Mouse (Mus musculus) thymus, adult 18-20 months (tissue): ENCODE measurements around the gene Map7d1.
A peak's percentile ranks its signal among the peaks of the same experiment; 100 is the strongest.
"Not testable (repeated sequence)": the region's sequence is repeated elsewhere in the genome, so short reads cannot be mapped to it uniquely, and the experiment has no call there.

Source experiments
- DNase-seq, 2 experiments: peaks; one replicate each; pipeline ENCODE4 v3.0.0; 2022; ENCODE audit warnings: mixed read lengths in 2 of 2

The Map7d1 gene

GRCm38 (mm10) chr4:126239862-126240475 is 16.2 kb downstream of the Map7d1 start:
- DNase-seq = no peak

DNA sequence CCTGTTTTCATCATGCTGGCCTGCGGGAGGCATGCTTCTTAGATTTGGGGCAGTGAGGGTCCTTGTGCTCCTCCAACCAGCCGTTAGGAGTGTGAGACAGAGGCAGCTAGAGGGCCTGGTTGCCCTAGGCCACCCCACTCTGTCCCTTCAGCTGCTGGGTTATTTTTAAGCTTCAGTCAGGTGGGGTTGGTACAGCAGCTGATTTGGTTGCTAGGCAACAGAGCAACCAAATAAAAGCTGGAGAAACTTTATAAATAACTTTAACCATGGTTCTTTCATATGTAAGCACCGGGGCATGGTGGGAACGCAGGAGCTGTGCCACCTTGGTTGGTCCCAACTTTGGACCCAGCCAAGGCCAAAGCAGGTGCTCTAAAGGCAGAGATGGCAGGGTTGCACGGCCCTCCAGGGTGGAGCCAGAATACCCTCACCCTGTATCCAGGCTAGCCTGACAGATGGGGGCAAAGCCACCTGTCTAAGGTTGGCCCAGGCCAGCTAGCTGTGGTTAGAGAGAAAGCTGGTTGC is 18.4 kb downstream of the Map7d1 start:
- no peak for DNase-seq

DNA sequence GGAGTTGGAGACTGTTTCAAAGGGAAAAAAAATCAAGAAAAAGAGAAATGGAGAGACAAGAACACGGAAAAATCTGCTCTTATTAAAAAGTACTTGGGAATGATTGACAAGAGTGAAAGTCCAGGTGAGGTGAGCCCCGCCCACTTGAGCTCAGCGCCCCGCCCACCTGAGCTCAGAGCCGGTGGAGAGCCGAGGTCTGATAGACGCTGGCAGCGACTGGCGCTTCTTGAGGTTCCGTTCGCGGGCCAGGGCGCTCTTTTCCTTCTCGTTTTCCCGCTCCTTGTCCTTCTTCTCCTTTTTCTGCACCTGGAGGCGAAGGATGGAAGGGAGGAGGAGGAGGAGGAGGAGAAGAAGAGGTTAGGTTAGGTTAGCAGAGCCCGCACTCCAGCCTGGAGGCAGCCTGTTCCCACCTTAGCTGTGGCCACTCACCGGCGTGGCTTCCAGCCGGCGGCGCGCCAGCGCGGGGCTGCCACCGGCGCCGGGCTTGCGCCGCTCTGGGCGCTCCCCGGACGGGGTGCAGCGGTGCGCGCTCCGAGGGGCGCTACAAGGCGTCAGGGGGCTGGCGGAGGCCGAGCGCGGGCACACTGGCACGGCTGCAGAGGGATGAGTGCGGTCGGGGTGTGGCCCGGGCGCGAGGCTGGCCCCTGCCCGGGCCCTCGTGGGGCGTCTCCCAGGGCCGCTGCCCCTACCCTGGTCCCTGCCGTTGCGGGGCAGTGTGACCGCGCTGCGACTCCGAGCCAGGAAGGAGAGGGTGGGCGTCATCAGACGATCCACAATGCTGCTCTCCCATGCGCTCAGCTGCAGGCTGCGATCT is 19.5 kb downstream of the Map7d1 start:
- no peak for DNase-seq

DNA sequence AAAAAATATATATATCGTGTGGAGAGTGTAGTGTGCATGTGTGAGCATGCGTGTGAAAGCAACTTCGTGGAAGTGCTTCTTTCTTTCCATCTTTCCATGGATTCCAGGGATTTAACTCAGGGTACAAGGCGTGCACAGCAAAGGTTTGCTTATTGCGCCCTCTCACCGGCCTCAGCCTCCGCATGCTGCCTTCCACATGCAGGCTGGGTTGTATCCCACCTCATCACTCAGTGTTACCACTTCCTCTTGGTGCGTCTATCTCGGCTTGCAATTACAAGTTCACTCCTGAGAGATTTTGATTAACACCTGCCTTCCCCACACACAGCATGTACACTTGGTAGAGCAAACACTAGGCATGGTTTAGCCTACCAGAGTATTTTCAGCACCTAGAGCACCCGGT is 21.0 kb downstream of the Map7d1 start:
- DNase-seq = no peak

DNA sequence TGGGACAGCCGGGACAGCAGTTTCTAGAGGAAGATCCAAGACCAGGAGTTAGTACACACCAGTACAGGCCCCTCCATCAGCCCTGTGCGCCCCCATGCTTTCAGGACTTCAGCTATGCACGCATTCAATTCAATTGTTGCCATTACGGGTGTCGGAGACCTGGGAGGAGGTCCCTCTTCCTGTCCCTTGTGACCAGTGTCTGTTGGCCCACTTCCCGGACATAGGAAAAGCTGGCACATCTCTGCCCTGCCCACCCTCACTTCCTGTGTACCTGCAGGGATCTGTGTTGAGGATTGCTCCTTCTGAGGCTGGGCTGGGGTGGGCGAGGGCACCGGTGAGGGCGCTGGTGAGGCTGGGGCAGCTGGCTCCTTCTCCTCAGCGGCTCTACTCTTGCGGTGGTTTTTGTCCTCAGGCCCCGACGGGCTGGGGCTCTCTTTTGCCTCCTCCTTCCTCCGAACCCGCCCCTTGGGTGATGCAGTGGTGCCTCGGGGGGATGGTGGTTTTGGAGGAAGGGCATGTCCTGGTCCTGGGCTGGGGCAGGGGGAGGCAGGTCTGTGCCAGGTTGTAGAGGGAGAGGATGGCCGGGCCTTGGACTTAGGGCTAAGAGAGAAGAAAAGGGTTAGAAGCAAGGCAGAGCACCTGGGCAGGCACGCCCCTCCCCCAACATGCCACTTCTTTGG is 21.5 kb downstream of the Map7d1 start:
- no peak for DNase-seq

- DNase-seq = no peak
Observed at GRCm38 (mm10) chr4:126233676-126234308, 22.4 kb downstream of the Map7d1 start.

DNA sequence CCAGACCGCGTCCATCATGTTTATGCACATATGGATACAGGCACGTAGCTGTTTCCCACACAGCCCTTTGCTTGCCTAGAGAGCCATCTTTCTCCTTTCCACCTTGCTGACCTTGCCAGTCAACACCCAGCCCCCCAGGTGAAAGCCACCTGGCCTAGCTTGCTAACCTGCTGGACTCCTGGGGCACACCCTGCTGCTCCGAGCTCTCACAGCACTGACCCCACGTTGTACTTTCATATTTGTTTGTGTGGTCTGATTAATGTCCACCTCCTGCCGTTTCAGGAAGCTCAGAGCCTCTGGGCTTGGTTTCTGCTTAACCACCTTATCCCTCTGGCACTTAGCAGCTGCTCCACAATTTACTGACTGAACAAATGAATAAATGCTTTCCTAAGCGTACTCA is 26.2 kb downstream of the Map7d1 start:
- no peak for DNase-seq

DNA sequence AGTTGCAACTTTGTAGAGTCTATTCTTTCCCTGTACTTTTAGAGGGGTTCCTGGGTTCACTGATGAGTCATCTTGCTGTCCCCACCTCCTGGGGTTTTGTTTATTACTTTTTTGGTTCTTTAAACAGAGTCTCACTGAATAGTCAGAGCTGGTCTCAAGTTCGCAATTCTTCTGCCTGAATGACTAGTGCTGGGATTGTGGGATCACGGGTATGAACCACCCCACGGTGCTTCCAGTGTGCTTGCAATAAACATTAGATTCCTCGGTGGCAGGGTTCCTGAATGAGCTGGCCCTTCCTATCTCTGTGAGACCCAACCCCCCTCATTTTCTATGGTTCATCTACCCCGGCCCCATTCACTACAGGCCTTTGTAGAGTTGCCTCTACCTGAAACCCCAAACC is 28.0 kb downstream of the Map7d1 start:
- no peak for DNase-seq

DNA sequence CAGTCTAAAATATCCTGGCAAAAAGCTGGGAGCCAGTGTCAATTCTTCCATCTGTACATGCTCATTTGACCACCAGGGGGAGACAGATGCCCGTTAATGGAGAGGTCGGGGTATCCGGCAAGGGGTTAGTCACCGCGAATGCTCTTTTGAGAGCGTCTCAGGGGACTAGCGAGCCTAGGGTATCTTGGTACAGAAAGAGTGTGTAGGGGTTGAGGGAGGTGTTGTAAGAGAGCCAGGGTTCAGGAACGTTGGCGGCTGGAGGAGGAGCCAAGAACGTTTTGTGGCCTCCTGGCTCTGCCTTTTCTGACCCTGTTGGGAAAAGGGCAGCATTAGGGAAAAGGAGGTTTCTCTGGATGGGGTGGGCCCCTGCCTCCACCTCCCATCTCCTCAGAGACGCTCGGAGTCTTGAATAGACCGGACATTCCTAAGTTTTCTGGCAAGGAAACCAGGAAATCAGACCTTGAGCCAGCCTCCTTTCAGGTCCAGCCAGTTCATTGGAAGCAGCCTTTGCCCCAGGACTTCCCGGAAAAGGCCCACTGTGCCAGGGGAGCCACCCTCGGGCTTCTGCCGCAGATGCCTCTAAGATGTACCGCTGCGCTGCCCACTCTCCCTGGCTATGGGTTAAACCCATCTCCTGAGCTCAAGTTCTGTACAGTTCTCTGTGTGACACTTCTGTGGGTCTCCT is 28.9 kb downstream of the Map7d1 start:
- DNase-seq = peak; percentile 60 to 75

- no peak for DNase-seq
Observed at GRCm38 (mm10) chr4:126226640-126227039, 29.5 kb downstream of the Map7d1 start.

- DNase-seq = no peak
Observed at GRCm38 (mm10) chr4:126222631-126223030, 33.5 kb downstream of the Map7d1 start.

- no peak for DNase-seq
Observed at GRCm38 (mm10) chr4:126220045-126220444, 36.1 kb downstream of the Map7d1 start.

DNA sequence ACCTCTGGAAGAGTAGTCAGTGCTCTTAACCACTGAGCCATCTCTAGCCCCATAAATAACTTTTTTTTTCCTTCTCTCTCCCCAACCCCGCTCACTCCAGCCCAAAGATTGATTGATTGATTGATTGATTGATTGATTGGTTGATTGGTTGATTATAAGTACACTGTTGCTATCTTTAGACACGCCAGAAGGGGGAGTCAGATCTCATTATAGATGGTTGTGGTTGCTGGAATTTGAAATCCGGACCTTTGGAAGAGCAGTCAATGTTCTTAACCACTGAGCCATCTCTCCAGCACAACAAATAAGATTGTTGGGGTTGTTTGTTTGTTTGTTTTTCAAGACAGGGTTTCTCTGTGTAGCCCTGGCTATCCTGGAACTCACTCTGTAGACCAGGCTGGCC is 36.6 kb downstream of the Map7d1 start:
- not testable (repeated sequence) for DNase-seq

GRCm38 (mm10) chr4:126217771-126218170 is 38.4 kb downstream of the Map7d1 start:
- DNase-seq = no peak

DNA sequence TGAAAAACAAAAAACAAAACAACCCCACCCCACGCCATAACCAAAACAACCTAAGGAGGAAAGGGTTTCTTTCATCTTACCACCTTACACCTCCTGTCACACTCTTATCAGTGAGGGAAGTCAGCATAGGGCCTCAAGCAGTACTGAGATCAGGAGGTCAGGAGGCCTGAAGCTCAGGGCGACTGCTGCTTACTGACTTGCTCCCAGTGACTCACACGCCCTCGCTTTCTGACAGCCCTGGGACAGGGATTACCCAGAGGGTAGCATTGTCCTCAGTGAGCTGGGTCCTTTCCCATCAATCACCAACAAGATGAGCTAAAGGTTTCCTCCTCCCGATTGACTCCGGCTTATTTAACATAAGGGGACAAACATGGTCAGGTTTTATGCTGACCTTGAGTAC is 49.1 kb downstream of the Map7d1 start:
- no peak for DNase-seq

DNA sequence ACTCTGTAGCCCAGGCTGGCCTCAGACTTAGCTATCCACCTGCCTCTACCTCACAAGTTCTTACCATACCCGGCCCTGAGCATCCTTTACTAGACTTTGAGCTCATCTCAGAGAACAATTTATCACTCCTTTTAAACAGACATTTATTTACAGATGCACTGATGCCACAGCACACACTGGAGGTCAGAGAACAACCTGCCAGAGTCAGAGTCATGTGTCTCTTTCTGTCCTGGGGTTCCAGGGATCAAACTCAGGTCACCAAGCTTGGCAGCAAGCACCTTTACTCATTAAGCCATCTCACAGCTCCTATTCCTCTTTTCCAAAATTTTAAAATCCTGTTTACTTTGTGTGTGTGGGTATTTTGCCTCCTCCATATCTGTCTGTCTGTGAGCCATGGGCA is 50.8 kb downstream of the Map7d1 start:
- no peak for DNase-seq

- DNase-seq = no peak
Observed at GRCm38 (mm10) chr4:126204661-126205230, 51.4 kb downstream of the Map7d1 start.

DNA sequence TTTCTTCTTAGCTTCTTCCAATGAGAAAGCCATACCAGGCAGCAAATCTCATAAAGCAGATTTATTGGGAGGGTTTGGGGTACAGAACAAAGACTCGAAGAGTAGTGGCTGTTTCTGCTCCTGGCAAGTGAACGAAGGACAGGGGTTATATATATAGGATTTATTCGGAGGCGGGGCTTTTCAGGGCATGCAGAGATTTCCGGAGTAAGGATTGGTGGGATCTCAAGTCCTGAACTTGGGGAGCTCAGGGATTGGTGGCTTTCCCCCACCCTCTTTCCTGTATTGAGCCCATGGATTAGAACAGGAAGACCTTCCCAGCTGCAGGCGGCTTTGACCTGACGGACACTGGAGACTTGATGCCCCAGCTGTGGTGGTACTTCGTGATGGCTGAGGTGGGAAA is 52.1 kb downstream of the Map7d1 start:
- no peak for DNase-seq

GRCm38 (mm10) chr4:126203336-126203895 is 52.7 kb downstream of the Map7d1 start:
- no peak for DNase-seq

GRCm38 (mm10) chr4:126202303-126203181 is 53.6 kb downstream of the Map7d1 start, which contains the start of gene Thrap3:
Gene Thrap3, minus strand, starts transcription at chr4:126202760.
- DNase-seq = peak; percentile 97 to 98
